Mouse (Mus musculus): ENCODE results near the gene Nup107.
A peak's percentile ranks its signal among the peaks of the same experiment; 100 is the strongest.

The Nup107 gene

GRCm38 (mm10) chr10:117801886-117802285 is 9.4 kb upstream of the Nup107 start:
- DNase-seq (ENCODE audit: low read depth): no peak

GRCm38 (mm10) chr10:117799806-117800205 is 7.3 kb upstream of the Nup107 start:
- DNase-seq (ENCODE audit: low read depth): no peak

GRCm38 (mm10) chr10:117798436-117799035 is 6.0 kb upstream of the Nup107 start:
- DNase-seq (ENCODE audit: low read depth): no peak

DNA sequence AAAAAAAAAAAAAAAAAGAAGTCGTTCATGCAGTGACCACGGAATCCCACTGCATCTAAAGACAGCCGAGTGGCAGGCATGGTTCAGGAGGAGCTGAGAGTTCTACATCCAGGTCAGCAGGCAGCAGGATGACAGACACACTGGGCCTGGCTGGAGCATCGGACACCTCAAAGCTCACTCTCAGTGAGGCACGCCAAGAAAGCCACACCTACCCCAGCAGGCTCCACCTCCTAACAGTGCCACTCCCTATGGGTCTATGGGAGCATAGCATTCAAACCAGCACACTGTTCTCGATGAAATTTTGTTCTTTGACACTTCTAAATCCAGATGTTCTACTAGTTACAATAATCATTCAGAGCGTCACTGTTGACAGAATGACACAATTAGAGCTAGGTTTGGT is 5.2 kb upstream of the Nup107 start:
- DNase-seq (ENCODE audit: low read depth): no peak

GRCm38 (mm10) chr10:117797106-117797505 is 4.6 kb upstream of the Nup107 start:
- no peak for DNase-seq (ENCODE audit: low read depth)

DNA sequence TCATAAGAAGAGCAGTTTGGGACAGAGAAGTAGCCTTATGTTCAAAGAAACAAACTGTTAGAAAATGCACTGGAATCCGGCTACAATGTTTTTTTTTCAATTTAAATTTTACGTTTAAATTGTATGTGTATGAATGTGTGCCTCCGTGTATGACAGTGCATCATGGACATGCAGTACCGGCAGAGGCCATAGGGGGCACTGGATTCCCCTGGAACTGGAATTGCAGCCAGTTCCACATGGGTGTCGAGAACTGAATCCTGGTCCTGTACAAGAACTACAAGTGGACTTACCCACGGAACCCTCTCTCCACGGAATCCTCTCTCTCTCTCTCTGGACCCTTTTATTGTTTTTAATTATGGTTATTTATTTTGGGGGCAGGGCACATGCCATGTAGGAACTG is 3.7 kb upstream of the Nup107 start:
- peak; percentile 48 for DNase-seq (ENCODE audit: low read depth)

DNA sequence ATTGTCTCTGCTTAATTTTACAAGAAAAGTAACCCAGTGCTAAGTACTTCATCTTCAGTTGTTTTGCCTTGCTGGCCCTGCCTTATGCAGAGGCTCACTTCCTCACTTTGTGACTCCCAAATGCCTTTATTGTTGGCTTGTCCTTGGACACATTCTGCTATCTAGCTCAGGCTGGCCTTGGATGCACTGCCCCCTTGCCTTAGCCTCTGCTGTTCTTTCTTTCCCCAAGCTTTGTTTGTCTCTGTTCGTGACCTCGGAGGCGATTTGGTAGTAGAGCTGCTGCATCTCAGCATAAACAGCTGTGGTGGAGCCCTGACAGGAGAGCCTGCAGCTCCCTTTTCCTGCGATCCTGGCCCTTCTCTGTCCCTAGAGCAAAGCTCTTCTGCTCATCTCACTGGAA is 2.7 kb upstream of the Nup107 start:
- DNase-seq (ENCODE audit: low read depth): no peak

GRCm38 (mm10) chr10:117793436-117794030 is 1.0 kb upstream of the Nup107 start:
- DNase-seq (ENCODE audit: low read depth): peak; percentile 28

- no peak for DNase-seq (ENCODE audit: low read depth)
Observed at GRCm38 (mm10) chr10:117791171-117791470, 1.4 kb downstream of the Nup107 start.

DNA sequence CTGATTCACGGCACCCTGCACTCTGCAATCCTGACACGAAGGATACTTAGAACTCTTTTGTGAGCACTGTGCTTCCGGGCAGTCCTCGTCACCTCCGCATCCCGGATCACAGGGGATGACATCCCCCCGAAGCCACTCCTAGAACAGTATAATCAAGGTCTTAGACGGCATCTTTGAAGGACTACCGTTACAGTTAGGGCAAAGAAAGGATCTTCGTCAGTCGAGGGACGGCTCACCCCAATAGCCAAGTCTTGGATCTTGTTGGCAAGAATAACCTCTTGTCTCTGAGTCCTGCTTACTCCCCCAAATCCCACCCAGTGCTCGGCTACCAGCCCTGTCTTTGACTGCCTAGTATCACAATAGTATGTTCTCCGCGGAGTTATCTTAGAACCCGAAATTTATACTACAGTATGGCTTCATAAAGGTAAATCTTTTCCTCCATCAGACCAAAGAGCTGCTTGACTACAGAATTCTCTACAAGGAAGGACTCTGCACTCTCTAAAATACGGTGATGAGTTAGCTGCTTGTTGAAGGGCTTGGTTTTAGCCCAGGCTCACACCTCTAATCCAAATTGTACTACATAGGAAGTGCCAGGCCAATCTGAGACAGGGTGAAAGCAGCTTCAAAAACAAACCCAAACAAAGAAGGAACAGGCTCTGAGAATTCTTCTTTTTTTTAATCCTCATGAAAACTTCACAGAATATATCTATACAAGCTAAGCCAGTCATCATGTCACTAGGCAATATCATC is 1.9 kb downstream of the Nup107 start:
- DNase-seq (ENCODE audit: low read depth): no peak

GRCm38 (mm10) chr10:117790011-117790410 is 2.5 kb downstream of the Nup107 start:
- no peak for DNase-seq (ENCODE audit: low read depth)

GRCm38 (mm10) chr10:117784646-117785045 is 7.9 kb downstream of the Nup107 start:
- no peak for DNase-seq (ENCODE audit: low read depth)

DNA sequence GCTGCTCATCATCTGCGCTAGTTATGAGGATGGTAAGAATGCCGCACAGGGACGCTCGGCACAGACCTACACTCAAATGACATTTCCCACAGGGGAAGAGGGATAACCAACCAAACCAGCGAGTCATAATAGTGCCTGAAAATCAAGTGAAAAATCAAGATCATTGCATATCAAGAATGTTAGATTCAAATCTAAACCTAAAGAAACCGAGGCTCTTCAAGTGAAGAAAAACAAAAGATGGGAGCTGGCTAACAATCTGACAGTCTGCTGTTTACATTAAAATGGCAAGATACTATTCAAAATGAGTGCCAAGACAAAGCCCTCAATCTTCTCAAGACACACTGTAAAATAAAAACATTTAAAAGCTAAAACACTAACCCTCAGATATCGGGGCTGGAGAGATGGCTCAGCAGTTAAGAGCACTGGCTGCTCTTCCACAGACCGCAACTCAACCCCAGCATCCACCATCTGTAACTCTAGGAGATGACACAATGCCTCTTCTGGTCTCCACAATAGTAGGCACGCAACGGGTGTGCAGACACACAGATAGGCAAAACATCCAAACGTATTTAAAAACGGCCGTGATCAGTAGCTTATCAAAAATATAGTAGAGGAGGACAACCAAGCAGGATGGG is 8.6 kb downstream of the Nup107 start:
- DNase-seq (ENCODE audit: low read depth): no peak

DNA sequence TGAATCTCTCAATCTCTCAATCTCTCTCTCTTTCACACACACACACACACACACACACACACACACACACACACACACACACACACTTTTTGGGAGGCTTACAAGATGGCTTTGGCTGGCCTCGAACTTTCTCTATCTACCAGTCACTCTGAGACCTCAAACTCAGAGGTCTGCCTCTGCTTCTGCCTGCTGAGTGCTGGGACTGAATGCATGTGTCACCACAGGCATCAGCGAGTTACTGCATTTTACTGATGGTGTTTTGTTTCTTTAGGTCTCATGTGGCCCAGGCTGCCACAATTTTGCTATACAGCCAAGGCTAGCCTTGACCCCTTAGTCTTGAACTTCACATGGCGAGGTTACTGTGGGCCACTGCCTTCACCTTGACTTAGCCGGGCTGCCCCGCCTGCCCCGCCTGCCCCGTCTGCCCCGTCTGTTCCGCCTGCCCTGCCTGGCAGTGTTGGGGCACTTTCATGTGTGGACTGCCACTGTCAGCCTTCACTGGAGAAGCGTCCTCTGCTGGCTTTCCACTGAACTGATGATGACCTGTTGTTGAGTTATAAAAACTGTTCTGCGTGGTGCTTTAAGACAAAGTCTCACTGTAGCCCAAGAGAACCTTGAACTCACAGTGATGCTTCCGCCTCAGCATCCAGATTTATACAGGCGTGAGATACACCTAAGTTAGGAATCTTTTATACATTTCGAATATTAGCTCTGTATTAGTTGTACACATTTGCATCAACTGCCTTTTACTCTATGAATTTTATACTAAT is 9.8 kb downstream of the Nup107 start:
- DNase-seq (ENCODE audit: low read depth): no peak

DNA sequence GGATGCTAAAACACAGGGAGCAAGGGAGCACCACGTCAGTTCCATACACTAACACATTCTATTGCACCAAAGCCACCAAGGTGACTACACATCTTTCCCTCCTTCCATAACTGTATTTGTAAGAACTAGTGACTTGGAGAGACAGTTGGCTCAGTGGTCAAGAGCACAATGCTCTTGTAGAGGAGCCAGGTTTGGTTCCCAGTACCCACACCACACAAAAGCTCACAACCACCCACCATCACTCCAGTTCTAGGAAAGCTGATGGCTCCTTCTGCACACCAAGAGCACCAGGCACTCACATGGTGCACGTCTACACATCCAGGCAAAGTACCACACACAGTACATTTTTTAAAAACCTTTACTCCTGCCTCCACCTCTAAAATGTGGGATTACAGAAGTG is 10.4 kb downstream of the Nup107 start:
- no peak for DNase-seq (ENCODE audit: low read depth)

- DNase-seq (ENCODE audit: low read depth): no peak
Observed at GRCm38 (mm10) chr10:117781021-117781725, 11.3 kb downstream of the Nup107 start.

DNA sequence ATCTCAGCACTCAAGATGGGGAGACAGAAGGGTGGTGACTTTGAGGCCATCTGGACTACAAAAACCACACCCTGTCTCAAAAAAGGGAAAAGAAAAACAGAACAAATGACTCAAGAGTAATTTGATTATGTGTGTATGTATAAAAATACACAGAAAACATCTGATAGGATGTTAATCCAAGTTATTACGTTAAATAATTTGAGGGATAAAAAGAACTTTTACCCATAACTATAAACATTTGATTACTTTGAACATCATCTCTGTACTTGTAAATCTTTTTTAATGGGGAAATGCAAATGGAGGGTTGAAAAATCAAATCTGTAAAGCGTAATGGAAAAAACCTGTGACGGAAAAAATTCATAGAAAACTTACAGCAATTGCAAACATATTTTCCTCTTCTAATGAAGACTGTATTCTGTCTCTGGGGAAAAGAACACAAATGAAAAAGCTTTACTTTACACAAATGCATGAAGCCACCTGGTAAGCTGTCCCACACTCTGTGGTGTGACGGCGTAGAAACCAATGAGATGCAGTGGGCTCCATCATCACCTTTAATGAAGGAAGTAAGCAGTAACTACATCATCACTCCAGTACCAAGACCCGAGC is 12.1 kb downstream of the Nup107 start:
- no peak for DNase-seq (ENCODE audit: low read depth)

- DNase-seq (ENCODE audit: low read depth): no peak
Observed at GRCm38 (mm10) chr10:117779581-117780305, 12.8 kb downstream of the Nup107 start.

GRCm38 (mm10) chr10:117778951-117779350 is 13.6 kb downstream of the Nup107 start:
- no peak for DNase-seq (ENCODE audit: low read depth)

- DNase-seq (ENCODE audit: low read depth): no peak
Observed at GRCm38 (mm10) chr10:117778328-117778910, 14.1 kb downstream of the Nup107 start.

All from NIH3T3 (cell line).